Mouse (Mus musculus): ENCODE measurements at regions not wholly inside any gene's neighbourhood (a gene's known extent, or its start where the extent isn't known, plus 50 kb on each side); places are given as distances from the start of the nearest gene placed in this dataset.

DNA sequence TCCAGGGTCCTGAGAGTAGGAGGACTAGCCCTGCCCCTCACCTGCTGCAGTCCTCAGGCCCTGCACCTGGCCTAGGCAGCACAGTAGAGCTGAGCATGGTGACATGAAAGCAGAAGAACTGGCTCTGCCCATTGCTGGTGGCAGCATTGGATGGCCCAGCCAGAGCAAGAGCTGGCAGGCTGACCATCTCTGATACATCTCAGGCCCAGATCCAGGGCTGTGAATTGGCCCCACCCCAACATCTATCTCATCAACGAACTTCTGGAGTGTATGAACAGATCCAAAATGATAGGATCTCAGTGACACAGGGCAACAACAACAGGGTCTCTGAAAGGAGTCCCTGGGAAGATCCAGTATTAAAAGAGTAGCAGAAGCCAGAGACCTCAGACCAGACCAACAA, 84.0 kb upstream of the Atp6ap2 start:
- TF ChIP-seq EP300 (IDR thresholded peaks at IDR 0.05; ENCODE audit: low read depth) (no peak), CTCF (IDR thresholded peaks at IDR 0.05; ENCODE audit: low read depth) (no peak)
